Mouse (Mus musculus) midbrain, embryonic 15.5 days (tissue): ENCODE measurements around the gene Gpr15. TPM values are rescaled to one million over a fixed set of nuclear protein-coding genes. Genes with fewer than 3 reads are reported as not detected.

ENCODE experiments used
- ATAC-seq: fragments of 200-750 bp; cut with Nextera tagmentation; replicated peaks from 2 replicates; pipeline ENCODE4 v1.8.0; 2017; ENCODE audit warnings: moderate TSS enrichment
- H3K27ac ChIP-seq: fragments of 300-500 bp; sonication (generic); 2 replicates; pipeline ENCODE4 v1.5.1; 2015; ENCODE audit warnings: mild to moderate bottlenecking, inconsistent platforms
- H3K27me3 ChIP-seq: fragments of 300-500 bp; sonication (generic); replicated peaks from 2 replicates; pipeline ENCODE4 v1.6.1; 2015; ENCODE audit warnings: inconsistent platforms
- H3K36me3 ChIP-seq: fragments of 300-500 bp; sonication (generic); replicated peaks from 2 replicates; pipeline ENCODE4 v1.6.1; 2015; ENCODE audit warnings: inconsistent platforms
- H3K4me1 ChIP-seq: fragments of 300-500 bp; sonication (generic); 2 replicates; pipeline ENCODE4 v1.6.1; 2015; ENCODE audit warnings: inconsistent platforms
- H3K4me2 ChIP-seq: fragments of 300-500 bp; sonication (generic); 2 replicates; pipeline ENCODE4 v1.6.1; 2015; ENCODE audit warnings: inconsistent platforms, mild to moderate bottlenecking, moderate library complexity
- H3K4me3 ChIP-seq: fragments of 300-500 bp; sonication (generic); 2 replicates; pipeline ENCODE4 v1.5.1; 2015; ENCODE audit warnings: mild to moderate bottlenecking, inconsistent platforms
- H3K9ac ChIP-seq: fragments of 300-500 bp; sonication (generic); 2 replicates; pipeline ENCODE4 v1.6.1; 2015; ENCODE audit warnings: mild to moderate bottlenecking, inconsistent platforms
- H3K9me3 ChIP-seq: fragments of 300-500 bp; sonication (generic); 2 replicates; pipeline ENCODE4 v1.6.1; 2016; ENCODE audit warnings: inconsistent platforms
- WGBS: fragments of 180-500 bp; shearing (Covaris S2); methylation state at CpG from one replicate; pipeline ENCODE4 v1.1.7; 2015; ENCODE audit warnings: mixed read lengths; 5-methylcytosine and 5-hydroxymethylcytosine counted together
- polyA plus RNA-seq: library from polyadenylated mRNA; unstranded; fragments of >200 nt; fragmentation: Nextera tagmentation; extraction: Ambion mirVana; gene quantifications from 2 replicates; pipeline ENCODE4 v1.2.1, GENCODE M21; 2015

Gpr15 gene
- polyA plus RNA-seq, 1 experiment from 2014 or later = 0.13 TPM

- no peak for ATAC-seq
- Histone ChIP-seq H3K4me3 (no peak overlapping the region), H3K9me3 (no peaks in the 10 kb centered on the region), H3K4me1 (no peaks in the 10 kb centered on the region), H3K27me3 (no peaks in the 10 kb centered on the region), H3K36me3 (peaks cover 17% of the 10 kb centered on the region), H3K4me2 (no peak overlapping the region), H3K9ac (no peak overlapping the region), H3K27ac (no peak overlapping the region)
- WGBS = 89% methylated on average over 5 of the region's 5 CpGs
Observed at GRCm38 (mm10) chr16:58677491-58677890, 41.4 kb downstream of the Gpr15 start.

GRCm38 (mm10) chr16:58676633-58677032 lies 42.2 kb downstream of the Gpr15 start:
- Histone ChIP-seq H3K36me3 (peaks cover 17% of the 10 kb centered on the region), H3K27ac (no peak overlapping the region), H3K27me3 (no peaks in the 10 kb centered on the region), H3K9ac (no peak overlapping the region), H3K4me2 (no peak overlapping the region), H3K4me3 (no peak overlapping the region), H3K4me1 (peaks cover 1% of the 10 kb centered on the region), H3K9me3 (no peaks in the 10 kb centered on the region)
- WGBS = 93% methylated on average over 3 of the region's 3 CpGs
- ATAC-seq = no peak

- no peak for ATAC-seq
- 89% methylated on average over 7 of the region's 7 CpGs for WGBS
- Histone ChIP-seq H3K27me3 (no peaks in the 10 kb centered on the region), H3K27ac (no peak overlapping the region), H3K4me1 (peaks cover 6% of the 10 kb centered on the region), H3K36me3 (peaks cover 17% of the 10 kb centered on the region), H3K9me3 (no peaks in the 10 kb centered on the region), H3K9ac (no peak overlapping the region), H3K4me3 (no peak overlapping the region), H3K4me2 (no peak overlapping the region)
Observed at GRCm38 (mm10) chr16:58676156-58676555, 42.7 kb downstream of the Gpr15 start.

- Histone ChIP-seq H3K4me1 (peaks cover 8% of the 10 kb centered on the region), H3K9ac (no peak overlapping the region), H3K27me3 (no peaks in the 10 kb centered on the region), H3K36me3 (peaks cover 15% of the 10 kb centered on the region), H3K9me3 (no peaks in the 10 kb centered on the region), H3K4me3 (no peak overlapping the region), H3K4me2 (no peak overlapping the region), H3K27ac (no peak overlapping the region)
- 95% methylated on average over 13 of the region's 13 CpGs for WGBS
- ATAC-seq = no peak
Observed at GRCm38 (mm10) chr16:58675256-58675655, 43.6 kb downstream of the Gpr15 start.

DNA sequence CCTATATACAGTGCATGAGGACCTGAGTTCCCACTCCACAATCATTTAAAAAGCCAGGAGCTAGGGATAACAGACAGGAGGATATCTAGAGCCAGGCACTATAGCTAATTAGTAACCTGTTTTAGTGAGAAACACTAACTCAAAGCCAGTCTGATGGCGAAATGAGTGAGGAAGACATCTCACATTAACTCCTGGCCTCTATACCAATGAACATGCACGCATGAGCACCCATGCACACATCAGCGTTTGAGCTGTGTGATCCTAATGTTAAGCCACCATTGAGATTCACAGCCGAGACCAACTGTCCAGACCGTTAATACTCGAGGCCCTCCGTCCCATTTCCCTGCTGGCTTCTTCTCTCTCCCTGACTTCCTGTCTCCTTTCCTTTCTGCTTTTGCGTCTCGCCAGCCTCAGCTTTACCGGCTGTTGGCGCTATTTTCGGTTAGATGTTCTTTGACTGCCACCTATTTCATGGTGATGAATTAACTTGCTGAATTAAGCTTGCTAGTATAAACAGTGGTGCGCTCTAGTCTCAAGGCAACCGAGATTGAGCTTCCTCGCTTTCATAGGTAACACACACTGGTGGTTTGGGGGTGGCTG lies 45.0 kb downstream of the Gpr15 start:
- no peak for ATAC-seq
- no peaks in the 10 kb centered on the region for H3K27me3 ChIP-seq
- H3K4me2 ChIP-seq = no peak overlapping the region
- no peak overlapping the region for H3K4me3 ChIP-seq
- 95% methylated on average over 15 of the region's 15 CpGs for WGBS
- H3K27ac ChIP-seq = no peak overlapping the region
- peaks cover 11% of the 10 kb centered on the region for H3K4me1 ChIP-seq
- no peaks in the 10 kb centered on the region for H3K9me3 ChIP-seq
- H3K36me3 ChIP-seq = peaks cover 15% of the 10 kb centered on the region
- no peak overlapping the region for H3K9ac ChIP-seq

GRCm38 (mm10) chr16:58672396-58672795 lies 46.5 kb downstream of the Gpr15 start:
- Histone ChIP-seq H3K9ac (no peak overlapping the region), H3K27ac (no peak overlapping the region), H3K4me3 (no peak overlapping the region), H3K9me3 (no peaks in the 10 kb centered on the region), H3K4me2 (no peak overlapping the region), H3K36me3 (peaks cover 12% of the 10 kb centered on the region), H3K27me3 (no peaks in the 10 kb centered on the region), H3K4me1 (peaks cover 11% of the 10 kb centered on the region)
- no peak for ATAC-seq
- 96% methylated on average over 13 of the region's 13 CpGs for WGBS

GRCm38 (mm10) chr16:58671212-58671985 lies 47.5 kb downstream of the Gpr15 start:
- H3K9me3 ChIP-seq = no peaks in the 10 kb centered on the region
- WGBS = 71% methylated on average over 8 of the region's 8 CpGs
- H3K36me3 ChIP-seq = peaks cover 12% of the 10 kb centered on the region
- ATAC-seq = no peak
- H3K27ac ChIP-seq = no peak overlapping the region
- H3K4me1 ChIP-seq = peaks cover 11% of the 10 kb centered on the region
- peak overlapping the region; percentile 53 for H3K4me3 ChIP-seq
- peak overlapping the region; percentile 61 for H3K4me2 ChIP-seq
- H3K27me3 ChIP-seq = no peaks in the 10 kb centered on the region
- H3K9ac ChIP-seq = no peak overlapping the region; the same call in 1 of the 2 replicates

GRCm38 (mm10) chr16:58670643-58671042 lies 48.2 kb downstream of the Gpr15 start:
- H3K27ac ChIP-seq = peak overlapping the region; percentile 82
- H3K27me3 ChIP-seq = no peaks in the 10 kb centered on the region
- H3K4me3 ChIP-seq = peak overlapping the region; percentile 53
- ATAC-seq = peak; percentile 81
- WGBS = 0% methylated on average over 25 of the region's 25 CpGs
- H3K36me3 ChIP-seq = peaks cover 12% of the 10 kb centered on the region
- no peaks in the 10 kb centered on the region for H3K9me3 ChIP-seq
- H3K9ac ChIP-seq = peak overlapping the region; percentile 53
- peaks cover 11% of the 10 kb centered on the region for H3K4me1 ChIP-seq
- peak overlapping the region; percentile 61 for H3K4me2 ChIP-seq

DNA sequence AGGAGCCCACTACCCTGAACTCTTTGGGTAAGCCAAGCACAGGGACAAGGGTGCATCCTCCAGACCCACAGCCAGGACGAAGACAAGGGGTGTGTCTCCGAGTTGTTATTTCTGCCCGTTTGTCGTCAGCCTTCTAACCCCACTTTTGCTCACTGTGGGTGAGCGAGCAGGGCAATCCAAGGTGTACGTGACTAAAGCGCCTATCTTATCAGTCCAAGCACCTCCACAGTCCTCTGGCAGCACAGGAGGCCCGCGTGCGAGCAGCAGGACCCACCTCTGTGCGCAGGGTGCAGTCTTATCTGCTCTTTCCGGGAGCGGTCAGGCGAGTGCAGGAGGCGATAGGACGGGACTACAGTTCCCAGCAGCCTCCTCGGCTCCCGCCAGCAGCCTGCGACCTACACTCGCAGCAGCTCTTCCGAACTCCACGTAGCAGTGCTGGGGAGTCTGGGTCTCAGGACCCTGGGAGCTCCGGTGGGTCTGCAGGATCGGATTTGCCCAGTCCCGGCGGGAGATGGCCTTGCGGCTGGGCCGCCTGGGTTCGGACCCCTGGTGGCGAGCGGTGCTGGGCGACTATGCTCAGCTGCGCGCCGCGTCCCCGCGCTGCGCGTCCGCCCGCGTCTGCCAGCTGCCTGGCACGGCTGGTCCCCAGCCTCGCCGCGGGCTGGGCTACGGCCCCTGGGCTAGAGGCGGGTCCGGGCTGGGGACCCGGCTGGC lies 48.8 kb downstream of the Gpr15 start, which contains the start of gene Cpox:
Gene Cpox, plus strand, starts transcription at position 376 of the 714 bp plus-strand sequence.
- WGBS = under 1% methylated on average over 51 of the region's 51 CpGs

GRCm38 (mm10) chr16:58669264-58669663 lies 49.6 kb downstream of the Gpr15 start:
- ATAC-seq = no peak
- Histone ChIP-seq H3K4me1 (peaks cover 11% of the 10 kb centered on the region), H3K4me3 (peak overlapping the region; percentile 53), H3K27ac (no peak overlapping the region), H3K36me3 (peaks cover 4% of the 10 kb centered on the region; the same call in 1 of the 2 replicates), H3K4me2 (peak overlapping the region; percentile 61), H3K9ac (no peak overlapping the region), H3K9me3 (no peaks in the 10 kb centered on the region), H3K27me3 (no peaks in the 10 kb centered on the region)
- WGBS = 67% methylated on average over 5 of the region's 5 CpGs

More for the DNA sequence above, 48.8 kb downstream of the Gpr15 start, which contains the start of gene Cpox:
- Histone ChIP-seq H3K4me1 (peaks cover 11% of the 10 kb centered on the region), H3K9me3 (no peaks in the 10 kb centered on the region), H3K36me3 (peaks cover 11% of the 10 kb centered on the region), H3K27ac (peak within 1 kb of the TSS; percentile 82), H3K9ac (peak within 1 kb of the TSS; percentile 53), H3K4me3 (peak within 1 kb of the TSS; percentile 53), H3K27me3 (no peaks in the 10 kb centered on the region), H3K4me2 (peak within 1 kb of the TSS; percentile 61)
- peak; percentile 99 for ATAC-seq

DNA sequence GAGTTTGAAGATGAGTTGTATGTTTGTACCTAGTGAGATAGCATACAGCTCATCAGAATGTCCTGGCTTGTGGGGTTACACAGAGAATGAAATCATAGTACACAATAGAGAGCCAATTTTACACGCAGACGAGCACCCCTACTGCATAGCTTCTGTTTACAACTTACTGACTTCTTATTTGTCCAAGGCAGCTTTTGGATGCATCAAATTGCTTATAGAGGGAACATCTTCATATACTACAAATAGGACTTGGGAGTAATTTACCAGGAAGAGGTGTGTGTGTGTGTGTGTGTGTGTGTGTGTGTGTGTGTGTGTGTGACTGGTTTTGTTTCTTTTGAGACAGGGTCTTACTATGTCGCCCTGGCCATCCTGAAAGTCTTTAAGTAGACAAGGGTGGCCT lies 50.3 kb downstream of the Gpr15 start:
- H3K9ac ChIP-seq = no peak overlapping the region
- no peak overlapping the region for H3K4me3 ChIP-seq
- H3K36me3 ChIP-seq = no peaks in the 10 kb centered on the region
- H3K9me3 ChIP-seq = no peaks in the 10 kb centered on the region
- peaks cover 11% of the 10 kb centered on the region for H3K4me1 ChIP-seq
- no peak for ATAC-seq
- H3K27ac ChIP-seq = no peak overlapping the region
- H3K4me2 ChIP-seq = no peak overlapping the region
- WGBS = 84% methylated on average over 3 of the region's 3 CpGs
- H3K27me3 ChIP-seq = no peaks in the 10 kb centered on the region
